Mouse (Mus musculus) limb, embryonic 13.5 days (tissue): ENCODE measurements around the gene Slc26a10. TPM values are rescaled to one million over a fixed set of nuclear protein-coding genes. Genes with fewer than 3 reads are reported as not detected.

Experiments used
- polyA plus RNA-seq: library from polyadenylated mRNA; unstranded; fragments of >200 nt; fragmentation: Nextera tagmentation; extraction: Ambion mirVana; gene quantifications from 2 replicates; pipeline ENCODE4 v1.2.1, GENCODE M21; 2015

The Slc26a10 gene
- polyA plus RNA-seq, 1 experiment from 2014 or later: 1.6 TPM

Other genes starting within 250 kb of the Slc26a10 start
- gene Ctdsp2, start 201.9 kb downstream of the Slc26a10 start, polyA plus RNA-seq: 78.2 and 78.9 TPM in 2 replicates
- gene Avil, start 179.9 kb downstream of the Slc26a10 start, polyA plus RNA-seq: 0.32 and 0.56 TPM in 2 replicates
- gene Tsfm, start 149.8 kb downstream of the Slc26a10 start, polyA plus RNA-seq: 80.8 and 81.1 TPM in 2 replicates
- gene Mettl1, start 139.2 kb downstream of the Slc26a10 start, polyA plus RNA-seq: 65.5 and 66.9 TPM in 2 replicates
- 1.0 and 1.1 TPM in 2 replicates for gene Eef1akmt3, start 139.1 kb downstream of the Slc26a10 start, polyA plus RNA-seq
- 0.10 and 0.15 TPM in 2 replicates for gene Cyp27b1, start 132.4 kb downstream of the Slc26a10 start, polyA plus RNA-seq
- gene March9, start 120.5 kb downstream of the Slc26a10 start, polyA plus RNA-seq: 1.5 and 1.8 TPM in 2 replicates
- gene Cdk4, start 117.1 kb downstream of the Slc26a10 start, polyA plus RNA-seq: 2,027 and 2,061 TPM in 2 replicates
- gene Tspan31, start 110.4 kb downstream of the Slc26a10 start, polyA plus RNA-seq: 174 and 188 TPM in 2 replicates
- gene Agap2, start 105.4 kb downstream of the Slc26a10 start, polyA plus RNA-seq: 0.29 and 0.43 TPM in 2 replicates
- 80.8 and 84.9 TPM in 2 replicates for gene Os9, start 59.5 kb downstream of the Slc26a10 start, polyA plus RNA-seq
- 6.2 and 6.9 TPM in 2 replicates for gene B4galnt1, start 15.4 kb downstream of the Slc26a10 start, polyA plus RNA-seq
- 108 and 111 TPM in 2 replicates for gene Arhgef25, start 9.4 kb upstream of the Slc26a10 start, polyA plus RNA-seq
- gene Dtx3, start 15.1 kb upstream of the Slc26a10 start, polyA plus RNA-seq: 169 and 173 TPM in 2 replicates
- 27.6 and 29.1 TPM in 2 replicates for gene Pip4k2c, start 30.9 kb upstream of the Slc26a10 start, polyA plus RNA-seq
- gene Kif5a, start 82.7 kb upstream of the Slc26a10 start, polyA plus RNA-seq: 4.2 and 4.8 TPM in 2 replicates
- 188 and 192 TPM in 2 replicates for gene Dctn2, start 85.7 kb upstream of the Slc26a10 start, polyA plus RNA-seq
- gene Mbd6, start 108.4 kb upstream of the Slc26a10 start, polyA plus RNA-seq: 15.0 and 16.7 TPM in 2 replicates
- 118 and 122 TPM in 2 replicates for gene Mars, start 131.1 kb upstream of the Slc26a10 start, polyA plus RNA-seq
- 5.2 and 5.4 TPM in 2 replicates for gene Arhgap9, start 141.3 kb upstream of the Slc26a10 start, polyA plus RNA-seq
- 14.8 and 16.5 TPM in 2 replicates for gene Gli1, start 161.3 kb upstream of the Slc26a10 start, polyA plus RNA-seq
- 0.04 and 0.05 TPM in 2 replicates for gene Inhbe, start 173.8 kb upstream of the Slc26a10 start, polyA plus RNA-seq
- not detected in 2 replicates for gene Inhbc, start 189.8 kb upstream of the Slc26a10 start, polyA plus RNA-seq
- 43.3 and 54.5 TPM in 2 replicates for gene R3hdm2, start 199.7 kb upstream of the Slc26a10 start, polyA plus RNA-seq